Mouse (Mus musculus) liver, embryonic 14.5 days (tissue): ENCODE data around the gene Adm2. TPM values are rescaled to one million over a fixed set of nuclear protein-coding genes. Genes with fewer than 3 reads are reported as not detected.

ENCODE experiments used
- ATAC-seq: fragments of 200-750 bp; cut with Nextera tagmentation; 2 replicates; pipeline ENCODE4 v1.8.0; 2017; ENCODE audit warnings: moderate number of reproducible peaks, mild to moderate bottlenecking, moderate library complexity; ENCODE audit not compliant: insufficient read depth
- DNase-seq, 3 experiments: peaks; one replicate each; pipeline ENCODE4 v3.0.0-alpha.2; 2012 to 2013; ENCODE audit warnings: low read depth in 3 of 3, low spot score in 3 of 3
- H3K27ac ChIP-seq: fragments of 300-500 bp; sonication (generic); 2 replicates; pipeline ENCODE4 v1.5.1; 2014; ENCODE audit warnings: moderate library complexity, mild to moderate bottlenecking, control low read depth, inconsistent platforms
- H3K27me3 ChIP-seq: fragments of 300-500 bp; sonication (generic); 2 replicates; pipeline ENCODE4 v1.6.1; 2014; ENCODE audit warnings: mild to moderate bottlenecking, low read length, moderate library complexity; ENCODE audit not compliant: control insufficient read depth, insufficient read depth
- H3K36me3 ChIP-seq: fragments of 300-500 bp; sonication (generic); replicated peaks from 2 replicates; pipeline ENCODE4 v1.6.1; 2014; ENCODE audit warnings: low read depth; ENCODE audit not compliant: control insufficient read depth, insufficient read depth
- H3K4me1 ChIP-seq, 2 experiments: fragments of 200-500 bp in 1 of 2; fragments of 300-500 bp in 1 of 2; sonication (generic) in 1 of 2; replicated peaks; 2 replicates each; pipeline ENCODE4 v1.6.1; 2012 to 2014; ENCODE audit warnings: antibody characterized with exemption in 1 of 2, inconsistent platforms in 1 of 2, low read length in 1 of 2; ENCODE audit not compliant: control insufficient read depth in 2 of 2, insufficient read depth in 2 of 2
- H3K4me2 ChIP-seq: fragments of 300-500 bp; sonication (generic); 2 replicates; pipeline ENCODE4 v1.6.1; 2014; ENCODE audit warnings: low read depth, mild to moderate bottlenecking, control low read depth, moderate library complexity
- H3K4me3 ChIP-seq, 2 experiments: fragments of 200-500 bp in 1 of 2; fragments of 300-500 bp in 1 of 2; sonication (generic) in 1 of 2; 2 replicates each; pipeline ENCODE4 v1.5.1; 2012 to 2014; ENCODE audit warnings: low read depth in 2 of 2, low read length in 2 of 2, mild to moderate bottlenecking in 2 of 2, control low read depth in 1 of 2, inconsistent platforms in 1 of 2, moderate library complexity in 1 of 2; ENCODE audit not compliant: insufficient read depth in 1 of 2
- H3K9ac ChIP-seq: fragments of 300-500 bp; sonication (generic); replicated peaks from 2 replicates; pipeline ENCODE4 v1.6.1; 2014; ENCODE audit warnings: mild to moderate bottlenecking, control low read depth, moderate library complexity
- H3K9me3 ChIP-seq: fragments of 300-500 bp; sonication (generic); 2 replicates; pipeline ENCODE4 v1.6.1; 2016; ENCODE audit warnings: low read length, mixed read lengths; ENCODE audit not compliant: control insufficient read depth
- CTCF ChIP-seq: IDR thresholded peaks from 2 replicates; pipeline ENCODE4 v1.5.1; 2016; ENCODE audit warnings: antibody characterized with exemption, low read depth, control low read depth
- EP300 ChIP-seq: IDR thresholded peaks from 2 replicates; pipeline ENCODE4 v1.6.1; 2016; ENCODE audit warnings: antibody characterized with exemption, low read depth
- WGBS: fragments of 180-500 bp; shearing (Covaris S2); extraction: QIAGEN DNeasy Blood & Tissue Kit; methylation state at CpG from one replicate; pipeline ENCODE4 v1.1.7; 2014; ENCODE audit not compliant: insufficient replicate concordance; 5-methylcytosine and 5-hydroxymethylcytosine counted together
- polyA plus RNA-seq, 2 experiments: library from polyadenylated mRNA; depleted of rRNA in 1 of 2; stranded (reverse) in 1 of 2; unstranded in 1 of 2; fragments of >200 nt; fragmentation: Nextera tagmentation in 1 of 2; extraction: Ambion mirVana in 1 of 2; gene quantifications; 2 replicates each; pipeline versions ENCODE4 v1.2.1 to v1.2.3; 2012 to 2014

Gene Adm2
- polyA plus RNA-seq, 2 experiments = 1.2 to 2.5 TPM

- under 1% methylated on average over 15 of the region's 15 CpGs for WGBS
- H3K36me3 ChIP-seq = peaks cover 36% of the 10 kb centered on the region
These were observed 33.9 kb downstream of the Adm2 start for GRCm38 (mm10) chr15:89356372-89356771.

DNA sequence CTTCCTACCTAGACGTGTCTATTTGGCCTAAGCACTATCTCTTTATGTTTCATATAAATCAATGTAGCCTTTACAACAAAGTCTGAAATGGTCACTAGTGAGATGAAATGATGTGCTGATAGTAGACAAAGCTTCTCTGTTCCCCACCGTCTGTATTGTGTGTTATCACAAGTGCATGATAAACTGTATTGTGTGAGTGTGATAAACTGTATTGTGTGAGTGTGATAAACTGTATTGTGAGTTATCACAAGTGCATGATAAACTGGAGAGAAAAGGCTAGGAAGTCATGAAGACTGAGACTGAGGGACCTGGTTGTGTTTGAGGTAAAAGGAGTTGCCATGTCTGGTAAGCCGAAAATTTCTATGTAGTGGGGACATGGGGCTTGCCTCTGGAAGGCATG lies 36.3 kb downstream of the Adm2 start:
- Histone ChIP-seq H3K4me2 (0 out of 2 replicates have a peak overlapping the region, but pooled peaks have one; percentile 22), H3K36me3 (peaks cover 43% of the 10 kb centered on the region), H3K9ac (0 out of 2 replicates have a peak overlapping the region, but pooled peaks have one; percentile 9), H3K27me3 (no peaks in the 10 kb centered on the region), H3K4me3 (no peak overlapping the region), H3K27ac (no peak overlapping the region), H3K9me3 (no peaks in the 10 kb centered on the region), H3K4me1 (peaks cover 16 to 22% of the 10 kb centered on the region in 2 experiments)
- no peak for TF ChIP-seq CTCF
- no peak for TF ChIP-seq EP300
- ATAC-seq (no peak), DNase-seq (no peak)
- 43% methylated on average over 3 of the region's 3 CpGs for WGBS

More at GRCm38 (mm10) chr15:89356372-89356771, 33.9 kb downstream of the Adm2 start:
- no peaks in the 10 kb centered on the region for H3K9me3 ChIP-seq
- H3K4me1 ChIP-seq = peaks cover 16 to 22% of the 10 kb centered on the region in 2 experiments
- no peak for TF ChIP-seq CTCF
- 0 out of 2 replicates have a peak, but pooled peaks have one; percentile 25 for TF ChIP-seq EP300
- H3K27me3 ChIP-seq = no peaks in the 10 kb centered on the region
- peak overlapping the region; percentile 80 to 96 for H3K4me3 ChIP-seq
- peak overlapping the region; percentile 77 for H3K4me2 ChIP-seq
- DNase-seq (peak; percentile 82 to 83 (median 82)), ATAC-seq (peak; percentile 56)
- H3K9ac ChIP-seq = peak overlapping the region; percentile 96
- H3K27ac ChIP-seq = peak overlapping the region; percentile 74

- DNase-seq = no peak
These were observed 40.5 kb downstream of the Adm2 start for GRCm38 (mm10) chr15:89363051-89363450.

GRCm38 (mm10) chr15:89365141-89365551 lies 42.6 kb downstream of the Adm2 start:
- 87% methylated on average over 4 of the region's 4 CpGs for WGBS
- Histone ChIP-seq H3K4me3 (no peak overlapping the region), H3K27me3 (no peaks in the 10 kb centered on the region), H3K36me3 (peaks cover 98% of the 10 kb centered on the region), H3K4me2 (no peak overlapping the region), H3K27ac (no peak overlapping the region), H3K9ac (no peak overlapping the region), H3K4me1 (no peaks in the 10 kb centered on the region), H3K9me3 (no peaks in the 10 kb centered on the region)
- ATAC-seq (no peak), DNase-seq (no peak)
- TF ChIP-seq CTCF = no peak
- no peak for TF ChIP-seq EP300

More at GRCm38 (mm10) chr15:89363051-89363450, 40.5 kb downstream of the Adm2 start:
- H3K4me1 ChIP-seq = peaks cover 5 to 6% of the 10 kb centered on the region in 2 experiments; a peak in 2 of 4 replicates
- H3K27me3 ChIP-seq = no peaks in the 10 kb centered on the region
- no peak overlapping the region for H3K4me2 ChIP-seq
- H3K9ac ChIP-seq = no peak overlapping the region
- peaks cover 84% of the 10 kb centered on the region for H3K36me3 ChIP-seq
- H3K4me3 ChIP-seq = no peak overlapping the region
- no peak for ATAC-seq
- WGBS = 92% methylated on average over 7 of the region's 7 CpGs
- no peaks in the 10 kb centered on the region for H3K9me3 ChIP-seq
- no peak overlapping the region for H3K27ac ChIP-seq
- no peak for TF ChIP-seq CTCF
- TF ChIP-seq EP300 = no peak

DNA sequence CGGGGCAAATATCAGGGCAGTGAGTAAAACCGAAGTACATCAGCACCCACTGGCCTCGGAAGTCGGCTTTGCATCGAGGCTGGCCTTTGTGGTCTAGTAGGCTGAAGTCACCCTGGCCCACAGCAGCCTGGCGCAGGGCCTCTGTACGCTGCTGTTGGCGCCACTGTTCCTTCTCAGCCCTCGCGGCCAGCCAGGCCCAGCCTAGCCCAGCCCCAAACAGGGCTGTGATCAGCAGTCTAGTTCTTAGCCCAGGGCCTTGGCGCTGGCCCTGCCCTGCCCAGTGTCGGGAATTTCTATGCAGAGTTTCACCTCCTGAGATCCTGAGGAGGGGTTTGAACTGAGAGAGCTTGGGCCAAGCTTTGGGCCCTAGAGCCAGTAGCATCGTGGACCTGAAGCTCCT lies 49.5 kb downstream of the Adm2 start:
- Histone ChIP-seq H3K4me3 (no peak overlapping the region), H3K36me3 (peaks cover 55% of the 10 kb centered on the region), H3K4me2 (no peak overlapping the region), H3K4me1 (0 out of 4 replicates have a peak, but pooled peaks cover 0 to 3% of the 10 kb centered on the region in 2 experiments), H3K27ac (no peak overlapping the region), H3K27me3 (peaks cover 6% of the 10 kb centered on the region; the same call in 1 of the 2 replicates), H3K9ac (no peak overlapping the region), H3K9me3 (no peaks in the 10 kb centered on the region)
- ATAC-seq = no peak
- no peak for TF ChIP-seq CTCF
- TF ChIP-seq EP300 = no peak
- no peak for DNase-seq
- 84% methylated on average over 13 of the region's 13 CpGs for WGBS
